Mouse (Mus musculus): Measurements from ENCODE around the gene Fn1.

Fn1 gene
- long read RNA-seq, experiment 1, partial matches to known transcripts = 1 of 1 reads
- long read RNA-seq, experiment 1, other reads (novel, unspliced or antisense) = 0 of 1 reads
- long read RNA-seq, experiment 2 = 0 reads

- intact Hi-C loops (cut with DNase I) = no loop called here
These were observed at the start of gene Fn1 for GRCm38 (mm10) chr1:71652551-71653399. Gene Fn1, minus strand, starts transcription at chr1:71653200.

DNA sequence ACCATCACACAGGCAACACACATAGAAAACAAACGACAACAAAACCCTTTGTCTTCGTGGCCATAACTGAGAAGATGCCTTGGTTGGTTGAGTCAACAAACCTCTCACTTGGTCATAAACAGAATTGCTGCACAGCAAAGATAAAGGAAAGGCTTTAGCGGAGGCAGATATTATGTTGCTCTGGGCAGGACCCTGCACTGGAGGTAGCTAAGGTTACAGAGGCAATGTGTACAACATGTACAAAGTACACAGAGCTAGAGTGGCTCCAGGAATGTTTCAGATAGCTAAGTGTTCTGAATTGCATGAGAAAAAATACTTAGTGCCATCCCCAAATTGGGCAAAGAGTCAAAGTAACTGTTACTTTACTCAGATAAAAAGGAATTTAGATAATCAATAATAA is 43.1 kb upstream of the Fn1 start:
- intact Hi-C loops (cut with DNase I) = no loop called here

DNA sequence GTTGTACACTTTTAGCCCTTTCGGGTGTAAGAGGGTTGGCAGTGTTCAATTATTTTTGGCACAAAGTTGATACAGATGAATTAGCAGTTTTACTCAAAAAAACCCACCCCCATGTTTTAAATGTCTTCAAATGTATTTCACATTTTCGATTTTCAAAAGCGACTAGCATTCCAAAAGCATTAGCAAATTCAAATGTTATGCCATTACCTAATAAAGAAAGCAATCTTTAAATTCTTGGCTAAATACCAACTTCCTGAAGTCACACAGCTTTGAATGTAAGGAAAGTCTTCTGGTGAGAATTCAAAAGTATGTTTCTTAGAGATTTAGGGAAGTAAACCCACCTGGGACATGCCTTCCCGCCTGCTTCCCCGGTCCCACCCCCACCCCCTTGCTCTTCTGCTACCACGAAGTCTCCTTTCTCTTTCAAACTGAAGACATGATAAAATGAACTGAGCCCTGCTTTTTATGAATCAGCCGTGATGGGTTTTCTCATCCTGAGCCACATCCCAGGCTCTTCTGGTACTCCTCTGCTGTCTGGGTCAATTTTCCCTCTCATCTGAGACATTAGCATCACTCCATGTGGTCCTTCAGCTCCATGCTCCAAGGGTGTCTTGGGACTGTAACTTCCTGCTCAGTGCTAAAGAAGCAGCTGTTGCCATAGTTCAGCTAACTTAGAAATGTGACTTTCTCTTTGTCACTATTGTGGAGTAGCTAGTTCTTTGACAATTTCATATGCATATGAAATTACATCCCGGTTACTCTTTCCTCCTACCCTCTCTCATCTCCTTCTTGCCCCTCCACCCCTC is 38.7 kb upstream of the Fn1 start:
- intact Hi-C loops (cut with DNase I) = no loop called here

GRCm38 (mm10) chr1:71688926-71689303 is 35.9 kb upstream of the Fn1 start:
- intact Hi-C loops (cut with DNase I) = no loop called here

DNA sequence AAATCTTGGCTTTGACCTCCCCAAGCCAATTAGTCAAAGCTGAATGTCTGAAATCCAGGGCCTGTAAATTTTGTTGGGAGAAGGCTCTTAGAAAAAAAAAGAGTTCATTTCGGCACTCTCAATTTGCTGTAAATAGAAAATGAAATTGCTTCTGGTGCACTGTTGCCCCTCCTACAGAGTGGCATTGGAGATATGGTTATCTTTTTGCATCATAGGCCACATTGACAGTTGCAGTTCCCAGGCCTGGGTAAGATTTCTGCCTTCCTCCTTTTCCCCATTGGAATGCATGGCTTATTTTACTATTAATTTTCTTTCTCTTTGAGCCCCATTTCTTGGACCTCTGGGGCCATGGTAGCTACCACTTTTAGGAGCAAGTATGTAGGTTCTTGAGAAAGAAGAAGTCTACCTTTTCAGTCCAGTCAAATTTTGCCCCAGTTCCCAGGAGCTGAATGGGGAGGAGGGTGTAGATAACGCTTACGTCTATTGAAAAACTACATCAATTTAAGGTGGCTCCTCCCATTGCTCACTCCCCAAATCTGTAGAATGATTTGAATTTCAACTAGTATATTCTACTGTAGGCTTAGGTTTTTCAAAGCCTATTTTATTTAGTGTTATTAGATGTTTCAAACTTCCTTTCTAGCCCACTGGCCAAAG is 35.4 kb upstream of the Fn1 start:
- intact Hi-C loops (cut with DNase I) = no loop called here

- intact Hi-C loops (cut with DNase I) = no loop called here
These were observed 33.8 kb upstream of the Fn1 start for GRCm38 (mm10) chr1:71686791-71687190.

- intact Hi-C loops (cut with DNase I) = no loop called here
These were observed 30.7 kb upstream of the Fn1 start for GRCm38 (mm10) chr1:71683736-71684135.

- intact Hi-C loops (cut with DNase I) = no loop called here
These were observed 29.3 kb upstream of the Fn1 start for GRCm38 (mm10) chr1:71682194-71682715.

GRCm38 (mm10) chr1:71681306-71681705 is 28.3 kb upstream of the Fn1 start:
- intact Hi-C loops (cut with DNase I) = no loop called here

GRCm38 (mm10) chr1:71680046-71680672 is 27.2 kb upstream of the Fn1 start:
- intact Hi-C loops (cut with DNase I) = no loop called here

- intact Hi-C loops (cut with DNase I) = loop anchor here (5.0 kb wide), 1 partner anchor 447 kb away; no protein-coding TSS in a partner anchor
These were observed 22.4 kb upstream of the Fn1 start for GRCm38 (mm10) chr1:71675420-71675819.

- intact Hi-C loops (cut with DNase I) = no loop called here
These were observed 21.3 kb upstream of the Fn1 start for GRCm38 (mm10) chr1:71674274-71674673.

GRCm38 (mm10) chr1:71673398-71673910 is 20.5 kb upstream of the Fn1 start:
- intact Hi-C loops (cut with DNase I) = no loop called here

GRCm38 (mm10) chr1:71672346-71672745 is 19.3 kb upstream of the Fn1 start:
- intact Hi-C loops (cut with DNase I) = no loop called here

GRCm38 (mm10) chr1:71663242-71663641 is 10.2 kb upstream of the Fn1 start:
- intact Hi-C loops (cut with DNase I) = no loop called here

GRCm38 (mm10) chr1:71658632-71659031 is 5.6 kb upstream of the Fn1 start:
- intact Hi-C loops (cut with DNase I) = loop anchor here (5.0 kb wide), 1 partner anchor 361 kb away; no protein-coding TSS in a partner anchor

DNA sequence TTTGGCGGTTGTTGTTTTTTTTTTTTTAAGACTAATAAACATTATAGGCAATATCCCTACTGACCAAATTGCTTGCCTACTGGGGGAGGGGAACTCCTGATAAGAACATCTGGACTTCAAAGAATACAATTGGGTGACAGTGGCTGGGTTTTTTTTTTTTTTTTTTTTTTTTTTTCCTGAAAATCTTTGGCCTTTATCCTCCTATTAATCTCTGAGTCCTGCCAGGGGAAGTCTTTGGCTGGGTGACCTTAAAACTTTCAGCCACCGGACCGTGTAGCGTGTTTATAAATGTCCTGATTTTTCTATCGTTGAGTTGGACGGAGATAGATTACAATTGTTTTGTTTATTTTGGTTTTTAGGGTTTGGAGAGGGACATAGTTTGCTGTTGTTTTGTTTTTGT is 3.3 kb upstream of the Fn1 start:
- intact Hi-C loops (cut with DNase I) = loop anchor here (5.0 kb wide), 1 partner anchor 359 kb away; no protein-coding TSS in a partner anchor

DNA sequence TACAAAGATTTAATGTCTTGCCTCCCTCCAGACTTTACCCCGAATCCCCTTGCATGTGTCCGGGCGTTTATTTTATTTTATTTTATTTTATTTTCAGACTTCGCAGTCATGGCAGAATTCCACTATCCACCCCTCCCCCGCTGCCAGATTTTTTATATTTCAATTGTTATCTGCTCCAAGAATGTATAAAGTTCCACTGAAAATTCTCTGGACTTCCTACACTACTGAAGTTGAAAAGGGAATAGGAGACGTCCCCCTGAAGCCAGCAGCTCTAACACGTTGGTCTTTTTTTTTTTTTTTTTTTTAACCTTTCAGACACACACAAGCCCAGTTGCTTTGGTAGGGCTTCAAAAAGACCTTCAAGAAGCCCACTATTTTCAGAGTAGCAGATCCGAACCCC is 1.2 kb upstream of the Fn1 start:
- intact Hi-C loops (cut with DNase I) = no loop called here

DNA sequence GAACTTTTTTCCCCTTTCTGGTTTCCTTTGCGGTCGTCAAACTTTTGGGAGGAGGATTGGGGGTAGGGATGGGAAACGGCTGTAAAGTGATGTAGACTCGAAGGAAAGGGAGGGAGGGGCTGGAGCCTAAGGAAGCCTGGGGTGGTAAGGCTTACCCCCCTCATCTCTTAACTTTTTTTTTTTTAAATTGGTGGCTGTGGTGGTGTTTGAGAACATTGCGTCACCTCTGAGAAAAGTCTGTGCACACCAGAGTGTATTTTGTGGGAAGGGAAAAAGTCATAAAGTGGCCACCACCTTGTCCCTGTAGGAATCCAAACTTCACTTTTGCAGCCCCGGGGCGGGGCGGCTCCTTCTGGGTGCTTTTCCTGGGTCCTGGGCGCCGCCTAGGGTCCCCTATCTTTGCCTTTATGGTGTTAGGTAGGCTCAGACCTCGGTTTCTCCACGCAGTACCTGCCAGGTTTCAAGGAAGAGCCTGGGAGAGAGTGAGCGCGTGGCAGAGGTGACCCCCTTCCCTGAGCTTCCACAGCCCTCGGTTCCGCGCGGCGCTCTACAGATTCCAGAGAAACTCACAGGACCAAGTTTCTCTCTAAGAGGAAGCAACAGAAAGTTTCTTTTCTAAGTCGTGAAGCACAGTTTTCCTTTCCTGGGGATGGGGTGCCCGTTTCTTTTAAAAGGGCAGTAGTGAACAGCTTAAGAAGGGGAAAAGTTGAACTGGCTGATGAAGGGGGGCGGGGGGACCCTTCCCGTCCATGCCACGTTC is 580 bp upstream of the Fn1 start:
- intact Hi-C loops (cut with DNase I) = no loop called here

DNA sequence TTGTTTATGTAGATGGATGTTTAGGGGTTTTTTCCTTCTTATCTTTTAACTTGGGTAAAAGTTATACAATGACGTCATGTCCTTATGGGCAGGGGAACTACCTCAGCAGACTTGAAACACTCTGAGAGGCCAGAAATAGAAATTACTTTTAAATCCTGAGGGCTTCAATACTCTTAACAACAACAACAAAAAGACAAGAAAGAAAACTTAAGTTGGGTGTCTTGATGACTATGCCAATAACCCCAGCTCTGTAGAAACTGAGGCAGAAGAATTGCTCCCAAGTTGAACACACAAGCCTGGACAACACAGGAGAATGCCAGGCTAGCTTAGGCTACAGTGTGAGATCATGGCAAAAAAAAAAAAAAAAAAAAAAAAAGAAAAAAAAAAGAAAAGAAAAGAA is 1.2 kb downstream of the Fn1 start:
- intact Hi-C loops (cut with DNase I) = no loop called here
